Mouse (Mus musculus) MEL (cell line): ENCODE results near the gene Pofut1. TPM values are rescaled to one million over a fixed set of nuclear protein-coding genes. Genes with fewer than 3 reads are reported as not detected.
"Not testable (repeated sequence)": the region's sequence is repeated elsewhere in the genome, so short reads cannot be mapped to it uniquely, and the experiment has no call there.

ENCODE experiments used
- DNase-seq: peaks from one replicate; pipeline ENCODE4 v3.0.0; 2011; ENCODE audit warnings: low read depth, low spot score
- H3K27ac ChIP-seq: 2 replicates; pipeline ENCODE4 v1.5.1; 2012; ENCODE audit warnings: low read depth, mild to moderate bottlenecking, control low read depth, low read length, moderate library complexity; ENCODE audit not compliant: control insufficient read depth
- H3K27me3 ChIP-seq, 2 experiments: fragments of 150-350 bp in 1 of 2; sonication (generic) in 1 of 2; 2 replicates each; pipeline ENCODE4 v1.6.1; 2012; ENCODE audit warnings: low read length in 2 of 2, mild to moderate bottlenecking in 2 of 2, improper control_type of control experiment in 1 of 2, moderate library complexity in 1 of 2; ENCODE audit not compliant: insufficient read depth in 2 of 2, control insufficient read depth in 1 of 2
- H3K36me3 ChIP-seq, 2 experiments: 2 replicates each; pipeline ENCODE4 v1.6.1; 2012 to 2014; ENCODE audit warnings: low read length in 2 of 2, improper control_type of control experiment in 1 of 2, inconsistent platforms in 1 of 2, mild to moderate bottlenecking in 1 of 2; ENCODE audit not compliant: insufficient read depth in 2 of 2, control insufficient read depth in 1 of 2
- H3K4me1 ChIP-seq, 2 experiments: fragments of 150-350 bp in 1 of 2; sonication (generic) in 1 of 2; 2 replicates each; pipeline ENCODE4 v1.6.1; 2012; ENCODE audit warnings: low read length in 2 of 2, improper control_type of control experiment in 1 of 2, mild to moderate bottlenecking in 1 of 2; ENCODE audit not compliant: insufficient read depth in 2 of 2, control insufficient read depth in 1 of 2
- H3K4me3 ChIP-seq, 2 experiments: fragments of 150-350 bp in 1 of 2; sonication (generic) in 1 of 2; 2 replicates each; pipeline ENCODE4 v1.5.1; 2012; ENCODE audit warnings: low read depth in 2 of 2, low read length in 2 of 2, mild to moderate bottlenecking in 2 of 2, moderate library complexity in 2 of 2, control low read depth in 1 of 2, improper control_type of control experiment in 1 of 2; ENCODE audit not compliant: control insufficient read depth in 1 of 2, insufficient read depth in 1 of 2
- H3K79me2 ChIP-seq: 2 replicates; pipeline ENCODE4 v1.6.1; 2012; ENCODE audit warnings: mild to moderate bottlenecking, low read length, moderate library complexity; ENCODE audit not compliant: control insufficient read depth, poor library complexity, insufficient read depth
- H3K9ac ChIP-seq: 2 replicates; pipeline ENCODE4 v1.6.1; 2012; ENCODE audit warnings: low read depth, mild to moderate bottlenecking, control low read depth, low read length, moderate library complexity; ENCODE audit not compliant: control insufficient read depth, poor library complexity, severe bottlenecking
- H3K9me3 ChIP-seq: fragments of 150-350 bp; sonication (generic); replicated peaks from 2 replicates; pipeline ENCODE4 v1.6.1; 2012; ENCODE audit warnings: mild to moderate bottlenecking, low read length, improper control_type of control experiment, moderate library complexity; ENCODE audit not compliant: insufficient read depth
- BHLHE40 ChIP-seq: IDR thresholded peaks from 2 replicates; pipeline ENCODE4 v1.6.1; 2012; ENCODE audit warnings: low read depth, mild to moderate bottlenecking, inconsistent platforms, low read length, improper control_type of control experiment, borderline replicate concordance
- CHD1 ChIP-seq: IDR thresholded peaks from 2 replicates; pipeline ENCODE4 v1.6.1; 2012; ENCODE audit warnings: low read depth, mild to moderate bottlenecking, inconsistent platforms, low read length, improper control_type of control experiment
- CHD2 ChIP-seq: IDR thresholded peaks from 2 replicates; pipeline ENCODE4 v1.6.1; 2011; ENCODE audit warnings: low read length, improper control_type of control experiment
- CTCF ChIP-seq, 3 experiments: IDR thresholded peaks in 2 of 3; conservative IDR thresholded peaks in 1 of 3; 2 replicates each; pipeline ENCODE4 v1.5.1; 2011 to 2012; ENCODE audit warnings: low read length in 3 of 3, low read depth in 2 of 3, mild to moderate bottlenecking in 2 of 3, improper control_type of control experiment in 1 of 3, inconsistent platforms in 1 of 3, mixed read lengths in 1 of 3, moderate library complexity in 1 of 3; ENCODE audit not compliant: control insufficient read depth in 1 of 3, insufficient read depth in 1 of 3, poor library complexity in 1 of 3, severe bottlenecking in 1 of 3
- ELF1 ChIP-seq: IDR thresholded peaks from 2 replicates; pipeline ENCODE4 v1.6.1; 2014; ENCODE audit warnings: low read depth, mild to moderate bottlenecking, inconsistent platforms, low read length, improper control_type of control experiment, moderate library complexity
- MAFK ChIP-seq: IDR thresholded peaks from 2 replicates; pipeline ENCODE4 v1.6.1; 2011; ENCODE audit warnings: low read depth, mild to moderate bottlenecking, low read length, improper control_type of control experiment, borderline replicate concordance
- MEF2A ChIP-seq: IDR thresholded peaks from 2 replicates; pipeline ENCODE4 v1.6.1; 2014; ENCODE audit warnings: low read depth, mild to moderate bottlenecking, inconsistent platforms, low read length, improper control_type of control experiment; ENCODE audit not compliant: poor library complexity, insufficient replicate concordance, severe bottlenecking; ENCODE audit errors: extremely low read depth
- NELFE ChIP-seq: IDR thresholded peaks from 2 replicates; pipeline ENCODE4 v1.6.1; 2011; ENCODE audit warnings: low read depth, low read length, improper control_type of control experiment
- NRF1 ChIP-seq: IDR thresholded peaks from 2 replicates; pipeline ENCODE4 v1.6.1; 2014; ENCODE audit warnings: low read depth, mild to moderate bottlenecking, inconsistent platforms, low read length, improper control_type of control experiment, moderate library complexity; ENCODE audit not compliant: poor library complexity, insufficient read depth, severe bottlenecking
- RAD21 ChIP-seq: IDR thresholded peaks from 2 replicates; pipeline ENCODE4 v1.6.1; 2011; ENCODE audit warnings: mild to moderate bottlenecking, low read depth, low read length, improper control_type of control experiment
- SIN3A ChIP-seq: IDR thresholded peaks from 2 replicates; pipeline ENCODE4 v1.6.1; 2012; ENCODE audit warnings: low read length, improper control_type of control experiment, inconsistent platforms
- TAL1 ChIP-seq: IDR thresholded peaks from 2 replicates; pipeline ENCODE4 v1.6.1; 2012; ENCODE audit warnings: mild to moderate bottlenecking, inconsistent platforms, low read length, moderate library complexity, mixed read lengths
- TCF12 ChIP-seq: IDR thresholded peaks from 2 replicates; pipeline ENCODE4 v1.6.1; 2014; ENCODE audit warnings: low read depth, mild to moderate bottlenecking, inconsistent platforms, low read length, improper control_type of control experiment, moderate library complexity
- UBTF ChIP-seq: IDR thresholded peaks from 2 replicates; pipeline ENCODE4 v1.6.1; 2012; ENCODE audit warnings: low read depth, mild to moderate bottlenecking, inconsistent platforms, low read length, improper control_type of control experiment, moderate library complexity, borderline replicate concordance; ENCODE audit not compliant: insufficient read depth
- USF1 ChIP-seq: IDR thresholded peaks from 2 replicates; pipeline ENCODE4 v1.6.1; 2014; ENCODE audit warnings: low read depth, mild to moderate bottlenecking, inconsistent platforms, low read length, improper control_type of control experiment, moderate library complexity
- ZC3H11A ChIP-seq: IDR thresholded peaks from 2 replicates; pipeline ENCODE4 v1.6.1; 2012; ENCODE audit warnings: low read depth, mild to moderate bottlenecking, inconsistent platforms, low read length, improper control_type of control experiment
- ZNF384 ChIP-seq: IDR thresholded peaks from 2 replicates; pipeline ENCODE4 v1.6.1; 2012; ENCODE audit warnings: low read depth, mild to moderate bottlenecking, inconsistent platforms, low read length, improper control_type of control experiment
- polyA plus RNA-seq, 2 experiments: library from polyadenylated mRNA; stranded (reverse) in 1 of 2; unstranded in 1 of 2; fragments of >175 nt in 1 of 2; fragments of >200 nt in 1 of 2; gene quantifications; 2 replicates each; pipeline versions ENCODE4 v1.2.1 to v1.2.4; 2012; ENCODE audit warnings: low replicate concordance in 2 of 2, low read depth in 1 of 2; ENCODE audit not compliant: insufficient read length in 2 of 2, insufficient read depth in 1 of 2, missing spikeins in 1 of 2
- total RNA-seq: library from RNA; depleted of rRNA; stranded (reverse); fragments of 300-350 nt; gene quantifications from 2 replicates; pipeline ENCODE4 v1.2.3, GENCODE M21; 2012

Pofut1 gene
- total and polyA plus RNA-seq, 3 experiments = 20.2 to 28.7 TPM; not detected in 1

- no peaks in the 10 kb centered on the region for H3K79me2 ChIP-seq
- H3K4me3 ChIP-seq = no peak overlapping the region
- TF ChIP-seq ZC3H11A (no peak), USF1 (no peak), MAFK (no peak), ZNF384 (no peak), TCF12 (no peak), NRF1 (no peak), TAL1 (no peak), MEF2A (no peak), BHLHE40 (no peak), NELFE (no peak), CTCF (IDR thresholded peaks at IDR 0.05 in 2 of 3, conservative IDR thresholded peaks at IDR 0.05 in 1 of 3; ENCODE audit: control insufficient read depth in 1 of 3, insufficient read depth in 1 of 3, low read depth in 2 of 3, low read length in 3 of 3, poor library complexity in 1 of 3, severe bottlenecking in 1 of 3) (no peak), SIN3A (no peak), CHD1 (no peak), CHD2 (no peak)
- H3K9ac ChIP-seq = no peak overlapping the region
- H3K27ac ChIP-seq = no peak overlapping the region
- no peak for DNase-seq
- peaks cover 0 to 8% of the 10 kb centered on the region in 2 experiments; a peak in 2 of 4 replicates for H3K4me1 ChIP-seq
- H3K9me3 ChIP-seq = no peaks in the 10 kb centered on the region
- no peaks in the 10 kb centered on the region for H3K27me3 ChIP-seq
- peaks cover 0 to 3% of the 10 kb centered on the region in 2 experiments; a peak in 2 of 4 replicates for H3K36me3 ChIP-seq
Observed at GRCm38 (mm10) chr2:153274919-153275247, 33.5 kb downstream of the Pofut1 start.

DNA sequence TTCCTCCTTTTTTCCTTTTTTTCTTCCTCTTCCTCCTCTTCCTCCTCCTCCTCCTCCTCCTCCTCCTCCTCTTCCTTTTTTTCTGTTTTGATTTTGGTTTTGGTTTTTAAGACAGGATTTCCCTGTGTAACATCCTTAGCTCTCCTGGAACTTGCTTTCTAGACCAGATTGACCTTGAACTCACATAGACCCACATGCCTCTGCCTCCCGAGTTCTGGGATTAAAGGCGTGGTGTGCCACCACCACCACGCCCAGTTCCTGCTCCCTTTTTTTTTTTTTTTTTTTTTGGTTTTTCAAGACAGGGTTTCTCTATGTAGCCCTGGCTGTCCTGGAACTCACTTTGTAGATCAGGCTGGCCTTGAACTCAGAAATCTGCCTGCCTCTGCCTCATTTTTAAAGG lies 34.2 kb downstream of the Pofut1 start:
- H3K27me3 ChIP-seq, DNase-seq, H3K79me2 ChIP-seq, H3K9ac ChIP-seq, H3K36me3 ChIP-seq, H3K27ac ChIP-seq, H3K4me3 ChIP-seq, H3K4me1 ChIP-seq, H3K9me3 ChIP-seq: not testable (repeated sequence)

DNA sequence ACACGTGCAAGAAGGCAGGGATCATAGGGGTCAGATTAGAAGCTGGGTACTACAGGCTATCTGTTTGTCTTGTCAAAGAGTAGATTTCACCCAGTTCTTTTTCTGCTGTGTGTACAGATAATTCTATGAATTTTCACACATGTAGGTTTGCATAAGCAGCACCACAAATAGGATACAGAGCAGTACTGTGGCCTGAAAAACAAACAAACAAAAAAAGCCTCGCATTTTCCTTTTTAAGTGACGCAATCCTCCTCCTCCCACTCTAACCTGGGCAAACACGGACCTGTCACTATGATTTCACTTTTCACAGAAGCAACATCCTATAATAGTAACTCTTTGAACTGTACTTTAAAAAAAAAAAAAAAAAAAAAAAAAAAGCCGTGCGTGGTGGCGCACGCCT lies 35.1 kb downstream of the Pofut1 start:
- Histone ChIP-seq H3K4me1 (peaks cover 0 to 8% of the 10 kb centered on the region in 2 experiments; a peak in 2 of 4 replicates), H3K4me3 (no peak overlapping the region), H3K79me2 (no peaks in the 10 kb centered on the region), H3K9me3 (no peaks in the 10 kb centered on the region), H3K9ac (no peak overlapping the region), H3K27ac (no peak overlapping the region), H3K36me3 (peaks cover 0 to 3% of the 10 kb centered on the region in 2 experiments; a peak in 2 of 4 replicates), H3K27me3 (no peaks in the 10 kb centered on the region)
- TF ChIP-seq UBTF (no peak), RAD21 (no peak), ELF1 (no peak)
- no peak for DNase-seq
